Mouse (Mus musculus): ENCODE data around the gene T2.

DNA sequence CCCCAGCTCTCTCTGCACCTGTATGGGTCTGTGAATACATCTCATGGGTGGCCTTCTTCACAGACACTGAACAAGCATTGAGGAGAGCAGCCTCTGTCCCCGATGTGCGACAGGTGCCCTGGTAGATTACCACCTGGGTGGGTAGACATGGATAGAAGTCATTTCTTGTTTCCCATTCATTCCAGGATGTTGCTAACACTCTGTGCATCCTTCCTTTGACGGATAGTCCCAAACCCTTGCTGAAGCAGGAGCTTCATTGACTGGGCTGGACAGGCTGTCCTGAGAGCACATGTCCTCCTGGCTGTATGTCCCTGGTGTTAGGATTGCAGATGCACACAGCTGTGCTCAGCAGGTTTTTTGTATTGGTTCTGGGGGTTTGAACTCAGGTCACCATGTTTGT is 112.0 kb downstream of the T2 start:
- no peak for TF ChIP-seq CTCF (IDR thresholded peaks at IDR 0.05)
- TF ChIP-seq EP300 (IDR thresholded peaks at IDR 0.05; ENCODE audit: insufficient read depth, low read depth, low read length): no peak
